Mouse (Mus musculus) inflammation-experienced regulatory T-cells (primary cell): ENCODE data around the gene Cpb2. TPM values are rescaled to one million over a fixed set of nuclear protein-coding genes. Genes with fewer than 3 reads are reported as not detected.

Source experiments
- polyA plus RNA-seq, 2 experiments: library from polyadenylated mRNA; unstranded; fragments of 100-300 nt; shearing (Covaris generic); gene quantifications; one replicate each; pipeline ENCODE4 v1.2.1; 2017

The Cpb2 gene
- not detected for polyA plus RNA-seq

GRCm38 (mm10) chr14:75242087-75242486 lies at the start of gene Cpb2:
Cpb2 (plus strand) TSS chr14:75242287.

GRCm38 (mm10) chr14:75284193-75284915 lies 42.3 kb downstream of the Cpb2 start, which contains the start of gene Zc3h13:
Zc3h13 (plus strand) TSS chr14:75284373.

Other genes with a start within 250 kb of the Cpb2 start
- gene Rubcnl, start 226.3 kb upstream of the Cpb2 start, polyA plus RNA-seq = 1 to 10 TPM in 1 of 2 experiments, under 1 TPM in 1; 0.64 to 2.0 TPM
- gene Lrrc63, start 111.4 kb upstream of the Cpb2 start, polyA plus RNA-seq = under 1 TPM in 1 of 2 experiments, not detected in 1; 0.29 TPM
- gene Lcp1, start 111.2 kb upstream of the Cpb2 start, polyA plus RNA-seq = 1,000 to 10,000 TPM; 1,190 to 1,224 TPM
- 10 to 100 TPM; 38.0 to 47.7 TPM for gene Zc3h13, start 42.1 kb downstream of the Cpb2 start, polyA plus RNA-seq
- gene Siah3, start 213.7 kb downstream of the Cpb2 start, polyA plus RNA-seq = under 1 TPM in 1 of 2 experiments, not detected in 1; 0.80 TPM